Mouse (Mus musculus): ENCODE measurements at regions not wholly inside any gene's neighbourhood (a gene's known extent, or its start where the extent isn't known, plus 50 kb on each side); places are given as distances from the start of the nearest gene placed in this dataset.

GRCm38 (mm10) chr1:190041096-190041706 lies 119.0 kb upstream of the Smyd2 start:
- WGBS: 62% methylated on average over 7 of the region's 7 CpGs
- intact Hi-C loops (cut with DNase I): no loop called here

GRCm38 (mm10) chr1:190038046-190038445 lies 115.9 kb upstream of the Smyd2 start:
- H3K36me3 ChIP-seq (ENCODE audit: control insufficient read depth, insufficient read depth, low read length): no peaks in the 10 kb centered on the region
- no peaks in the 10 kb centered on the region for H3K79me2 ChIP-seq (replicated peaks; ENCODE audit: control insufficient read depth, insufficient read depth, low read length)
- H3K9ac ChIP-seq (ENCODE audit: low read depth, low read length): no peak overlapping the region
- H3K4me3 ChIP-seq: no peak overlapping the region
- DNase-seq: no peak
- H3K27me3 ChIP-seq (ENCODE audit: control insufficient read depth, insufficient read depth, low read length): no peaks in the 10 kb centered on the region
- intact Hi-C loops (cut with DNase I): no loop called here
- no peak for TF ChIP-seq POLR2A (IDR thresholded peaks at IDR 0.05; ENCODE audit: insufficient read depth, low read depth, low read length)
- no peak for TF ChIP-seq EP300 (IDR thresholded peaks at IDR 0.05; ENCODE audit: insufficient read depth, low read depth, low read length)
- TF ChIP-seq CTCF (IDR thresholded peaks at IDR 0.05): no peak
- WGBS: 23% methylated on average over 5 of the region's 5 CpGs
- no peak overlapping the region for H3K27ac ChIP-seq
- H3K4me1 ChIP-seq (ENCODE audit: control insufficient read depth, insufficient read depth, low read length): no peaks in the 10 kb centered on the region

More at GRCm38 (mm10) chr1:190041096-190041706, 119.0 kb upstream of the Smyd2 start:
- TF ChIP-seq CTCF (IDR thresholded peaks at IDR 0.05): 0 out of 2 replicates have a peak, but pooled peaks have one; percentile 5
- TF ChIP-seq POLR2A (IDR thresholded peaks at IDR 0.05; ENCODE audit: insufficient read depth, low read depth, low read length): no peak
- no peak for DNase-seq
- Histone ChIP-seq H3K27ac (no peak overlapping the region), H3K27me3 (ENCODE audit: control insufficient read depth, insufficient read depth, low read length) (no peaks in the 10 kb centered on the region), H3K36me3 (ENCODE audit: control insufficient read depth, insufficient read depth, low read length) (no peaks in the 10 kb centered on the region), H3K4me1 (ENCODE audit: control insufficient read depth, insufficient read depth, low read length) (no peaks in the 10 kb centered on the region), H3K9ac (ENCODE audit: low read depth, low read length) (no peak overlapping the region), H3K79me2 (replicated peaks; ENCODE audit: control insufficient read depth, insufficient read depth, low read length) (no peaks in the 10 kb centered on the region), H3K4me3 (no peak overlapping the region)

GRCm38 (mm10) chr1:190036726-190037125 lies 114.6 kb upstream of the Smyd2 start:
- Histone ChIP-seq H3K36me3 (ENCODE audit: control insufficient read depth, insufficient read depth, low read length) (no peaks in the 10 kb centered on the region), H3K79me2 (replicated peaks; ENCODE audit: control insufficient read depth, insufficient read depth, low read length) (no peaks in the 10 kb centered on the region), H3K27ac (no peak overlapping the region), H3K4me3 (no peak overlapping the region), H3K4me1 (ENCODE audit: control insufficient read depth, insufficient read depth, low read length) (no peaks in the 10 kb centered on the region), H3K27me3 (ENCODE audit: control insufficient read depth, insufficient read depth, low read length) (no peaks in the 10 kb centered on the region), H3K9ac (ENCODE audit: low read depth, low read length) (no peak overlapping the region)
- WGBS: 78% methylated on average over 6 of the region's 6 CpGs
- DNase-seq: no peak
- no peak for TF ChIP-seq EP300 (IDR thresholded peaks at IDR 0.05; ENCODE audit: insufficient read depth, low read depth, low read length)
- no peak for TF ChIP-seq CTCF (IDR thresholded peaks at IDR 0.05)
- no peak for TF ChIP-seq POLR2A (IDR thresholded peaks at IDR 0.05; ENCODE audit: insufficient read depth, low read depth, low read length)
- intact Hi-C loops (cut with DNase I): no loop called here

GRCm38 (mm10) chr1:190035935-190036334 lies 113.8 kb upstream of the Smyd2 start:
- intact Hi-C loops (cut with DNase I): no loop called here
- 82% methylated on average over 11 of the region's 11 CpGs for WGBS
- H3K79me2 ChIP-seq (replicated peaks; ENCODE audit: control insufficient read depth, insufficient read depth, low read length): no peaks in the 10 kb centered on the region
- no peak for DNase-seq
- TF ChIP-seq POLR2A (IDR thresholded peaks at IDR 0.05; ENCODE audit: insufficient read depth, low read depth, low read length) (no peak), CTCF (IDR thresholded peaks at IDR 0.05) (no peak), EP300 (IDR thresholded peaks at IDR 0.05; ENCODE audit: insufficient read depth, low read depth, low read length) (no peak)
- H3K36me3 ChIP-seq (ENCODE audit: control insufficient read depth, insufficient read depth, low read length): no peaks in the 10 kb centered on the region
- H3K9ac ChIP-seq (ENCODE audit: low read depth, low read length): no peak overlapping the region
- H3K27me3 ChIP-seq (ENCODE audit: control insufficient read depth, insufficient read depth, low read length): no peaks in the 10 kb centered on the region
- H3K4me3 ChIP-seq: no peak overlapping the region
- no peak overlapping the region for H3K27ac ChIP-seq
- H3K4me1 ChIP-seq (ENCODE audit: control insufficient read depth, insufficient read depth, low read length): no peaks in the 10 kb centered on the region

GRCm38 (mm10) chr1:190034091-190034490 lies 111.9 kb upstream of the Smyd2 start:
- no peak overlapping the region for H3K4me3 ChIP-seq
- no peak overlapping the region for H3K27ac ChIP-seq
- H3K79me2 ChIP-seq (replicated peaks; ENCODE audit: control insufficient read depth, insufficient read depth, low read length): no peaks in the 10 kb centered on the region
- 43% methylated on average over 5 of the region's 5 CpGs for WGBS
- H3K4me1 ChIP-seq (ENCODE audit: control insufficient read depth, insufficient read depth, low read length): no peaks in the 10 kb centered on the region
- no peak for TF ChIP-seq EP300 (IDR thresholded peaks at IDR 0.05; ENCODE audit: insufficient read depth, low read depth, low read length)
- H3K27me3 ChIP-seq (ENCODE audit: control insufficient read depth, insufficient read depth, low read length): no peaks in the 10 kb centered on the region
- intact Hi-C loops (cut with DNase I): no loop called here
- no peak overlapping the region for H3K9ac ChIP-seq (ENCODE audit: low read depth, low read length)
- H3K36me3 ChIP-seq (ENCODE audit: control insufficient read depth, insufficient read depth, low read length): no peaks in the 10 kb centered on the region
- DNase-seq: no peak

GRCm38 (mm10) chr1:190027536-190027935 lies 105.4 kb upstream of the Smyd2 start:
- Histone ChIP-seq H3K9ac (ENCODE audit: low read depth, low read length) (no peak overlapping the region), H3K4me1 (ENCODE audit: control insufficient read depth, insufficient read depth, low read length) (no peaks in the 10 kb centered on the region), H3K36me3 (ENCODE audit: control insufficient read depth, insufficient read depth, low read length) (no peaks in the 10 kb centered on the region), H3K27ac (no peak overlapping the region), H3K4me3 (no peak overlapping the region), H3K27me3 (ENCODE audit: control insufficient read depth, insufficient read depth, low read length) (no peaks in the 10 kb centered on the region), H3K79me2 (replicated peaks; ENCODE audit: control insufficient read depth, insufficient read depth, low read length) (no peaks in the 10 kb centered on the region)
- no peak for DNase-seq
- intact Hi-C loops (cut with DNase I): no loop called here
- 17% methylated on average over 8 of the region's 8 CpGs for WGBS
- no peak for TF ChIP-seq CTCF (IDR thresholded peaks at IDR 0.05)
